Mouse (Mus musculus): Measurements from ENCODE around the gene Hps5.
A peak's percentile ranks its signal among the peaks of the same experiment; 100 is the strongest.
"Not testable (repeated sequence)": the region's sequence is repeated elsewhere in the genome, so short reads cannot be mapped to it uniquely, and the experiment has no call there.

Hps5 gene

GRCm38 (mm10) chr7:46827046-46827802, 31.4 kb upstream of the Hps5 start:
- peak in 1 of 2 experiments; percentile 33 for DNase-seq

GRCm38 (mm10) chr7:46820876-46821632, 25.2 kb upstream of the Hps5 start:
- DNase-seq, result peak; percentile 47 to 64

DNA sequence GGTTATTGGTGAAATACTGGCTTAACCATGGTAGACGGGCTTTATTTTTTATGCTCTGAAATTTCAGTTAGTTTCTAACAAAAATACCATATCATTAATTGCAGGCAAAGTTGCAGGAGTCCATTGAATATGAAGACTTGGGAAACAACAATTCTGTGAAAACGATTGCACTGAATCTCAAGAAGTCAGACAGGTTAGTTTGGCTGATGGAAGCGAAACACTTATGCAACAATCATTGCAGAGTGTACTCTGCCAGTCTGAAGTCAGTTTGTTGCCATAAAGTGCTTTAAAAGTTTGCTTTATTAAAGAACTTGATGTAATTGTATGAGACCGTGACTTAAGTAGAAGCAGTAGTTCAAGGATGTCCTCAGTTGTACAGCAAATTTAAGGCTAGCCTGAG, 18.1 kb upstream of the Hps5 start:
- DNase-seq, result no peak

DNA sequence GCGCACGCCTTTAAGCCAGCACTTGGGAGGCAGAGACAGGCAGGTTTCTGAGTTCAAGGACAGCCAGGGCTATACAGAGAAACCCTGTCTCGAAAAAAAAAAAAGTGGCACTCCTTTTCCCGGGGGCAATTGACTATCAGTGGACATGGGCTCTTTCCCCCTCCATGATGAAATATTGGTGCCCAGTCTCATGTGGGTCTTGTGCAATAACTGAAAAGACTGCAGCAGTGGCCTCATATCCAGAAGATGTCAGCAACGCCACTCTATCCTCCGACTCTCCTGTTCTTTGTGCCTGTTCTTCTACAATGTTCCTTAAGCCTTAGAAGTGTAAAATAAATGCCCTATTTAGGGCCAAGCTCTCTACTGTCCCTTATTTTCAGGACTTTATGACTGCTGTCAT, 14.5 kb upstream of the Hps5 start:
- DNase-seq, result no peak

- DNase-seq, result no peak
These were observed 915 bp upstream of the Hps5 start for GRCm38 (mm10) chr7:46796779-46797178.

DNA sequence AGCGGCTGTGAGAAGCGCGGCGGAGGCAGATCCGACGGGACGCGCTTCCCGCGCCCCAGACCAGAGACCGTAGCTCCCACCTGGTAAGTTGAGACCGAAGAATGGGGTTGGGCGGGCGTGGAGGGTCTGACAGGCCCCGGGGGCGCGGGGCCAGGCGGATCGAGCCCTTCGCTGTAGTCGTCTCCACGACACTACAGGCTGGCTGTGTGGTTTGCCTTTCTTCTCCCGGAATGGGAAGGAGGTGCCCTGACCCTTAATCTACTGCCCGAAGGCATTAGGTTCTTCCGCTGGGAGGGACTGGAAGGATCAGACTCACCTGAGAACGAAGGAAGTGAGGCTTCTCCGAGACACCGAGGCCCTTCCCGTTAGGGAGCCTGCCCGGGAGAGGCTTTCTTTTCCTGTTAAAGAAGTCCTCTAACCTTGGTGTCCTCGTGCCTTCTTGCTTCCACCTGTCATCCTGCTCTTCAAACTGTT, 379 bp upstream of the Hps5 start:
- no peak for DNase-seq

DNA sequence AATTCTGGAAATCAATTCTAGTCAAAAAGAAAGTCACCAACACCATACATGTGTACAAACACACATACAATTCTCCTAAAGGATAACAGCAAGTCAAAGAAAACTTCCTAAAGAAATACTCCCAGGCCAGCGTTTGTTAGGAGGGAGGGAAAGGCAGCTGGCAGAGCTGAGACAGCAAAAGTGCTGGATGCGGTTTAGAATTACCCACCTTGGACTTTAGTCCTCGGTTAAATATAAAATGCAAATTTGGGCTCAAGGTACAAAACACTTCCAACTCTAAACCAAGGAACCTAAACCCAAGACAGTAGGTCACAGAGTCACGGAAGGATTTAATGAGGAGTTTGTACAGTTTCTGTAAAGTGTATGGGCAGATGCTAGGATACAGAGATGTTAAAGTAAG, 2.0 kb downstream of the Hps5 start:
- no peak for DNase-seq

GRCm38 (mm10) chr7:46789177-46789849, 6.6 kb downstream of the Hps5 start:
- no peak for DNase-seq

DNA sequence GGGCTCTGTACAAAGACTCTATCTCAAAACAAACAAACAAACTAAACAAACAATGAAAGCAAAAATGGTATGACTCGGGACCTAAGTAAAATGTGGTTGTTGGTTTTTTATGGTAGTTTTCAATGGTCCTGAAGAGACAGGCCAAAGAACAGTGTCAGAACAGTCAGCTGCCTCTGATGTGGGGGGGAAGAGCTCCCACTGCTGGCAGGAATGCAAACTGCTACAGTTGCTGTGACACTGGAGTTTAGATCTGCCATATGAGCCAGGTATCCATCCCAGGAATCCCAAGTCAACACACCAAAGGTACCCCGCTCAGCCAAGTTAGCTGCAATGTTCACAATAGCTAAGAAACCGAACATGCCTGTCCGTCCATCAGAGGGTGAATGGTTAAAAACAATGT, 25.2 kb downstream of the Hps5 start:
- peak; percentile 72 to 73 for DNase-seq

DNA sequence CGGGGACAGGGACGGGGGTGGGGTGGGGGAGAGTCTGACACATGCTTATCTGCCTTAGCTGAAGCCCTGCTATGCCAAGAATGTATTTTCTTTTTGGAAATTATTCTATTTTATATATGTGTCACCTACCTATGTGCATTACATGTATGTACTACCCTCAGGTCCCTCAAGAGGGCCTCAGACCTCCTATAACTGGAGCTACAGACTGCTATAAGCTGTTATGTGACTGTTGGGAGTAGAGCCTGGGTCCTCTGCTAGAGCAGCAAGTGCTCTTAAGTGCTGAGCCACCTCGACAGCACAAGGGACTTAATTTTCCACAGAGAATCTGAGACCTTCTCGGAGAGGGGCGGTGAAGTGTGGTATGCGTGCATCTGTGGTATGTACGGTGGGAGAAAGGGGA, 27.4 kb downstream of the Hps5 start:
- DNase-seq, result no peak

- no peak for DNase-seq
These were observed 28.5 kb downstream of the Hps5 start for GRCm38 (mm10) chr7:46767371-46767770.

GRCm38 (mm10) chr7:46764672-46765071, 31.2 kb downstream of the Hps5 start:
- DNase-seq, result no peak

DNA sequence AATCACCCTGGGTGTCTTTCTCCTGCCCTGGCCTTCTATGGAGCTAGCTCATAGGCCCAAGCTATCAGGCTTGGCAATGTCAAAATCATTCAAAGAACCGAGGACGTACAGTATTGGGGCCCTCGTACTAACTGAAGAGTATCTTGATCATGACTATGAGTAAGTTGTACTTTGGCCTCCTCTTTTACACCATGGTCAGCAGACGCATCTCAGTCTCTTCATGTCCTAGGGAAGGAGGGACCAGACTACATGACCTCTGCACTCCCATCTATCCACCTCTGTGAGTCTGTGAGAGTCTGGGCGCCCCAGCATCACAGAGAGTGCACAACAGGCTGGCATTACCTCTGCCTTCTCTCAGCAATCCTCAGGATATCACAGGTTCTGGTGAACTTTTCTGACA, 33.3 kb downstream of the Hps5 start:
- no peak for DNase-seq

DNA sequence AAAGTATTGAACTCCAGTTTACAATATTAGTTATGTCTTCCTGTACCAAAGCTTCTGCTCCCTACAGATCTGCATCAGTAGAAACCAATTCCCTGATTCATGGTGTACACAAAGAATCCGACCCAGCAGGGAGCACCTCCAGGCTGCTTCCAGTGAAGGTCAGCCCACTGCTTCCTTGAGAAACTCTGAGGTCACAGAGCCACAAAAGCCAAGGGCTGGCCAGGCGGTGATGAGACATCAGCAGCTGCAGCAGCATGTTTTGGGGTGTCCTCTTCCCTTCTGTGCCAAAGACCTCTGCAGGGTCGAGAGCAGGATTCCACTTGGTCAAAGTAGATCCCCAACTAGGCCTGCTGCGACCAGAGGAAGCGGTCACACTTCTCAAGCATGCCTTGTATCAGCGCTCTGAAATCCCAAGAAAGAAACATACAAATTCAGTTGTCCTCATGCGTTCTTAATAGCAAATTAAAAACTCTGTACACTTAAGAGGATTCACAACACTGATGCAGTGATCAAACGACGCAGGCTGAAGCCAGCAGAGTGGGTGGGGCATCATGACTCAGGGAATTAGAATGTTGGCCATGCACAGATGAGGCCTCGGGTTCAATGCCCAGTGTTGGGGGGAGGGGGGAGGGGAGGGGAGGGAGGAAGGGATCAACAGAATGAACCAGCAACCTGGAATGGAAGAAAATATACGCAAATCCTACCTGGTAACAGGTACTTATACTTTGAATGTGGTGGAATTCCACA, 34.6 kb downstream of the Hps5 start:
- no peak for DNase-seq

- no peak for DNase-seq
These were observed 44.4 kb downstream of the Hps5 start, which contains the start of gene Saa2 for GRCm38 (mm10) chr7:46751490-46751889. Gene Saa2, plus strand, starts transcription at chr7:46751790.

- DNase-seq, result no peak
These were observed 47.4 kb downstream of the Hps5 start for GRCm38 (mm10) chr7:46748459-46748858.

DNA sequence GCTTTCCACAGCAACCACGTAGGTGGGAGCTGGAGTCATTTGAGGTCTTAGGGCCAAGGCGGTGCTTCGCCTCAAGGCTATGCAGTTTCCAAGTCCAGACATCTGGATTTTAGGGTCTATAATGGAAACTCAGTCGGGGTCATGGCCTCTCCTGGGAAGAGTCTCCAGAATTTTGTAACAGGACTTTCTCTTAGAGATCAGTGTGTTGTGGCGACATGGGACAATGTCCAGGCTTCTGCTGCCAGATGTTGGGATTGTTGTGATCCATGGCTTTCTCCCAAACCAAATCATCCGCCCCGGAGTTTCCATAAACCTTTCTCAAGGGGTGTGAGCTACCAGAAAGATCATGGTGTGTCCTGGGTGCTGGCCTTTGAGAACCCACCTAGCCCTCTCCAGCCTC, 49.5 kb downstream of the Hps5 start:
- no peak for DNase-seq

DNA sequence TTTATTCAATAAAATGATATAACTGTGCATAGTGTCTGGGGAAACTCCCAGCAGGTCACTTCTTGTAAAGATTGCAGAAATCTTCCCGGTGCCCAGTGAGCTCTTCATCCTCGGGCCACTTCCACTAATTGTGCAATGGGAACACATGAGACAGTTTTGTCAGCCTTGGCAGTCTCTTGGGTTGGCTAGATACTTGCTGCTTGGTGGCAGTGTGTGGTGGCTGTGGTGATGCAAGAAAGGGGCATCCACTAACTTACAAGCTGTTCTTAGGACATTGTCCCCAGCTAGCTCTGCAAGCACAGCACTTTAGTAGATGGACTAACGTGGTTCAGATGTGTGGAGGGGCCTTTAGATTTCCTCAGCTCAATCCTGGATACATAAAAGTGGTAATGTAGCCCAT, 50.0 kb downstream of the Hps5 start:
- DNase-seq, result no peak

GRCm38 (mm10) chr7:46742880-46743279, 53.0 kb downstream of the Hps5 start, which contains the start of gene Saa1:
Gene Saa1, minus strand, starts transcription at chr7:46742980.
- DNase-seq, result not testable (repeated sequence)

DNA sequence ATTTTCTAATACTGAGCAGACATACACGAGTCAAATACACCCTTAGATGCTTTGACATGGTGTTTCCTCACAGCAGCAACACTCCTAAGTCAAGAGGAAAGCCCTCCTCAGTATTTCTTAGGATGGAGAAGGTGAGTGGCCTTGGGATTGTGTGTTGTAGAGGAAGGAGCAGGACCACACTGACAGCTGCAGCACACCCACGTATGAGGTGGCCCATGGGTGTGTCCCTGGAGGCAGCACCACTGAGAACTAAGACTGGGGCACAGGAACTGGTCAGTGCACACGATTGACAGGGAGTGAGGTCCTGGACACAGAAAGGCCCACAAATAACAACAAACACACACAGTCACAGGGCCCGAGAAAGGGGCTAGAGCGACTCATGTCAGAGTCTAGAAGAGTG, 55.8 kb downstream of the Hps5 start:
- not testable (repeated sequence) for DNase-seq

GRCm38 (mm10) chr7:46738561-46739460, 57.1 kb downstream of the Hps5 start:
- DNase-seq, result no peak

- DNase-seq, result no peak
These were observed 60.9 kb downstream of the Hps5 start for GRCm38 (mm10) chr7:46734983-46735382.
